Mouse (Mus musculus): ENCODE data around the gene Sec31a. TPM values are rescaled to one million over a fixed set of nuclear protein-coding genes. Genes with fewer than 3 reads are reported as not detected.

The Sec31a gene
- total and polyA plus RNA-seq, 3 experiments = 69.5 to 173 (median 132) TPM

DNA sequence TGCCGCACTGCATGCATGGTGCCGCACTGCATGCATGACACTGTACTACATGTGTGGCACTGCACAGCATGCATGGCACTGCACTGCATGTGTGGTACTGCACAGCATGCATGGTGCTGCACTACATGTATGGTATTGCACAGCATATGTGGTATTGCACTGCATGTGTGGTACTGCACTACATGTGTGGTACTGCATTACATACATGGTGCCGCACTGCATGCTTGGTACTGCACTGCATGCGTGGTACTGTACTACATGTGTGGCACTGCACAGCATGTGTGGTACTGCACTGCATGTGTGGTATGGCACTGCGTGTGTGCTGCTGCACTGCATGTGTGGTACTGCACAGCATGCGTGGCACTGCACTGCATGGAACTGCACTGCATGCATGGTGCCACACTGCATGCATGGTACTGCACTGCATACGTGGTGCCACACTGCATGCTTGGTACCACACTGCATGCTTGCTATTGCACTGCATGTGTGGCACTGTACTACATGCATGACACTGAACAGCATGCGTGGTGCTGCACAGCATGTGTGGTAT lies 65.1 kb downstream of the Sec31a start:
- peak; percentile 76; the same call in 1 of the 2 replicates for TF ChIP-seq GATA2 (IDR thresholded peaks at IDR 0.05; ENCODE audit: borderline replicate concordance, low read depth, low read length)
- 0 out of 2 replicates have a peak, but pooled peaks have one; percentile 7 for TF ChIP-seq CTCF (IDR thresholded peaks at IDR 0.05; ENCODE audit: low read depth, low read length)
- peak; percentile 86; the same call in 1 of the 2 replicates for TF ChIP-seq POLR2AphosphoS5 (IDR thresholded peaks at IDR 0.05; ENCODE audit: insufficient replicate concordance, low read depth, low read length)
- no peak for TF ChIP-seq TAL1 (conservative IDR thresholded peaks at IDR 0.05; ENCODE audit: low read depth, low read length)
- TF ChIP-seq GATA1 (IDR thresholded peaks at IDR 0.05; ENCODE audit: borderline replicate concordance, low read length) = no peak
- Histone ChIP-seq H3K4me1 (ENCODE audit: insufficient read depth, low read depth, low read length) (peaks cover 7% of the 10 kb centered on the region; the same call in 1 of the 2 replicates), H3K27me3 (ENCODE audit: insufficient read depth, low read length) (peaks cover 13% of the 10 kb centered on the region), H3K36me3 (replicated peaks) (no peaks in the 10 kb centered on the region), H3K9me3 (replicated peaks) (peaks cover 8% of the 10 kb centered on the region), H3K4me3 (ENCODE audit: low read depth, low read length) (peak overlapping the region; percentile 18; the same call in 1 of the 2 replicates)
- no peak for DNase-seq (ENCODE audit: low spot score)
- no peak for ATAC-seq (ENCODE audit: extremely low read depth, insufficient number of reproducible peaks, low FRiP score, poor library complexity, severe bottlenecking)

DNA sequence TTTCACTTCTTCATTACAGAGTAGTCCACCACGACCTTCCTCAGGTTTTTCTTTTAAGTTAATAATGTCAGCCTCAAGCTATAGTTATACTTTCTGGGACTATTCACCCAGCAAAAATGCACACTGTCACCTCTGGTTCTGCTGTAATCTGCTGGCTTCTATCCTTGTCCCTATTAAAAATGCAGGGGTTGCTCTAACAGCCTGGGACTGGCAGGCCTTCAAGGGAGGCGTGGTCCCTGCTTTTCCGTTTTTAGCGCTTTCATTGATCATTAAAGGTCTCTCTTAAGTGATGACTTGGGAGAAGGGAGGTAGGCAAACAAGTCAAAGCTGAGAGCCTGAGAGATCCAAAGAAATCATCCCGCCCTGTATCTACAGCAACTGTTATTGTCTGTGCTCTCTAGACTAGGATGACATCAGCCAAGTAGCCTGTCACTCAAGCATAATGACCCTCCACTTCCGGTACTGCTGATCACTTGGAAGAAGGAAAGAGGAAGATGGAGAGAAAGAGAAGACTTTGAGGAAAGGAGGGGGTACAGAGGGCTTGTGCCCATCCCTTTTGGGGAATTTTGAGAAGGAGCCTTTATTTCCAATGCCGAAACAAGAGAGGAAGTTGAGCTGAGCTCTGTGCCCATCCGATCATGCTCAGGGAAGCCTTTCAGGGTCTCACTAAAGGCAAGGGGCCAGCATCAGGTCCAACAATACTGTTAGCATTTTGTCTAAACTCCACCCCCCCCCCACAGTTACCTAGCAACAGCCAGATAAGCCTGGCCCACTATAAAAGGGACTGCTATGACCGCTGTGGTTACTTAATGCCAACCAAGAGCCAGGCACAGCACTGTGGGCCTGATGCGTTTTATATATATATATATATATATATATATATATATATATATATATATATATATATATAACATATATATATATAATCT lies 66.5 kb downstream of the Sec31a start:
- Histone ChIP-seq H3K36me3 (replicated peaks) (no peaks in the 10 kb centered on the region), H3K27me3 (ENCODE audit: insufficient read depth, low read length) (peaks cover 13% of the 10 kb centered on the region), H3K4me1 (ENCODE audit: insufficient read depth, low read depth, low read length) (peaks cover 7% of the 10 kb centered on the region; the same call in 1 of the 2 replicates), H3K4me3 (ENCODE audit: low read depth, low read length) (no peak overlapping the region), H3K9me3 (replicated peaks) (peaks cover 8% of the 10 kb centered on the region)
- DNase-seq (ENCODE audit: low spot score) = no peak
- no peak for TF ChIP-seq GATA2 (IDR thresholded peaks at IDR 0.05; ENCODE audit: borderline replicate concordance, low read depth, low read length)
- no peak for ATAC-seq (ENCODE audit: extremely low read depth, insufficient number of reproducible peaks, low FRiP score, poor library complexity, severe bottlenecking)

DNA sequence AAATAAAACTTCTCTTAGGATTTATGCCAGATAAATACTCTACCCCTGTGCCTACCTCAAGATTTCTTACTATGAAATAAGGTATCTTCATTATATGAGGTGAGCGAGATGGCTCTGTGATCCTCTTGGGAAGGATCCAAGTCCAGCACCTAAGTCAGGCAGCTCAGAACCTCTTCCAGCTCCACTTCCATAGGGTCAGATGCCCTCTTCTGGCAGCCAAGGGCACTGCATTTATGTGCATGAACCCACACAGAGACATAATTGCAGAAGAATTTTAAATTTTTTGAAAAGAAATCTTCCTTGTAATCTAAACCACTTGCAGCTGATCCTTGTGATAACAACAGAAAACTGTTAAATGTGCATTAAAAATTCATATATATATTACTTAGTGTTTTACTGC lies 70.9 kb downstream of the Sec31a start:
- DNase-seq (ENCODE audit: low spot score) (no peak), ATAC-seq (ENCODE audit: extremely low read depth, insufficient number of reproducible peaks, low FRiP score, poor library complexity, severe bottlenecking) (no peak)
- no peaks in the 10 kb centered on the region for H3K9me3 ChIP-seq (replicated peaks)
- H3K4me3 ChIP-seq (ENCODE audit: low read depth, low read length) = no peak overlapping the region
- TF ChIP-seq POLR2AphosphoS5 (IDR thresholded peaks at IDR 0.05; ENCODE audit: insufficient replicate concordance, low read depth, low read length) (no peak), GATA2 (IDR thresholded peaks at IDR 0.05; ENCODE audit: borderline replicate concordance, low read depth, low read length) (no peak), CTCF (IDR thresholded peaks at IDR 0.05; ENCODE audit: low read depth, low read length) (peak; percentile 44; the same call in 1 of the 2 replicates), TAL1 (conservative IDR thresholded peaks at IDR 0.05; ENCODE audit: low read depth, low read length) (no peak)
- H3K36me3 ChIP-seq (replicated peaks) = no peaks in the 10 kb centered on the region
- peaks cover 7% of the 10 kb centered on the region for H3K27me3 ChIP-seq (ENCODE audit: insufficient read depth, low read length)
- H3K4me1 ChIP-seq (ENCODE audit: insufficient read depth, low read depth, low read length) = no peaks in the 10 kb centered on the region

DNA sequence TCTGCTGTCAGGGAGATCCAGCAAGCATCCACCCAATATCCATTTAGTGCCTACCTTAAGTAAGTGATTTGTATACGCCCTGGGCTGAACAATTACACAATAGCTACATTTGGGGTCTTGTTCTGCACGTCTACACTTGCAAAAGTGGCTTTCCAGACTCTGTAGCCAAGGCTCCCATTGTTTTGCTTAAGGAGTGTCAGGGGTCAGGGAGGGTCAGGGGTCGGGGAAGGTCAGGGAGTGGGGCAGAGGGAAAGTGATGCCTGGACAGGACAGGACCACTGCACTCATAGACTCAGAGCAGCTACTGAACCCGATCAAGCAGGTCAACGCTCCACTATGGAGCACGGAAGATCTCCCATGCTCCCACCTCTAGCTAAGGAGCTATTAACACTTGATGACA lies 72.9 kb downstream of the Sec31a start:
- no peak for ATAC-seq (ENCODE audit: extremely low read depth, insufficient number of reproducible peaks, low FRiP score, poor library complexity, severe bottlenecking)

DNA sequence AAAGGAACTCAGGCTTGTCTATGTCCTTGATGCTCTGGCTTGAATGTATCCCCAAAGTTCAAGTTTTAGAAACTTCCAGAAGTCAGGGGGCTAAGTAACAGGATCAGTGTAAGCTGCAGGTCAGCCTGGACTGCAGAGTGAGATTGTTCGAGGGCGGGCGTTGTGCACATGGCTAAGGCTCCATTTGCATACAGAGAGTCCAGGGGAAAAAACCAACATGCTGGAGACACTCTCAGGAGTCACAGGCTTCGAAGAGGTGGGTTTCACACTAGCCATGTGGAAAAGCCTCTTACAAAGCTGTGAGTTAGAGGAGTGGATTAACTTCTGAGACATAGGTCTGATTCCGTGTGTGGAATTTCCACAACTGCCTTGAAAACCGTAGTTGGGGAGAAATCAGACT lies 73.6 kb downstream of the Sec31a start:
- H3K4me1 ChIP-seq (ENCODE audit: insufficient read depth, low read depth, low read length) = no peaks in the 10 kb centered on the region
- TF ChIP-seq POLR2AphosphoS5 (IDR thresholded peaks at IDR 0.05; ENCODE audit: insufficient replicate concordance, low read depth, low read length) (no peak), CTCF (IDR thresholded peaks at IDR 0.05; ENCODE audit: low read depth, low read length) (no peak), TAL1 (conservative IDR thresholded peaks at IDR 0.05; ENCODE audit: low read depth, low read length) (no peak)
- H3K36me3 ChIP-seq (replicated peaks) = no peaks in the 10 kb centered on the region
- no peaks in the 10 kb centered on the region for H3K9me3 ChIP-seq (replicated peaks)
- no peaks in the 10 kb centered on the region; the same call in 1 of the 2 replicates for H3K27me3 ChIP-seq (ENCODE audit: insufficient read depth, low read length)
- H3K4me3 ChIP-seq (ENCODE audit: low read depth, low read length) = no peak overlapping the region
- DNase-seq (ENCODE audit: low spot score) = no peak
- ATAC-seq (ENCODE audit: extremely low read depth, insufficient number of reproducible peaks, low FRiP score, poor library complexity, severe bottlenecking) = no peak

More for the DNA sequence above, 72.9 kb downstream of the Sec31a start:
- no peaks in the 10 kb centered on the region for H3K36me3 ChIP-seq (replicated peaks)
- no peak for TF ChIP-seq TAL1 (conservative IDR thresholded peaks at IDR 0.05; ENCODE audit: low read depth, low read length)
- TF ChIP-seq GATA2 (IDR thresholded peaks at IDR 0.05; ENCODE audit: borderline replicate concordance, low read depth, low read length) = no peak
- no peak for TF ChIP-seq CTCF (IDR thresholded peaks at IDR 0.05; ENCODE audit: low read depth, low read length)
- no peak for TF ChIP-seq GATA1 (IDR thresholded peaks at IDR 0.05; ENCODE audit: borderline replicate concordance, low read length)
- TF ChIP-seq POLR2AphosphoS5 (IDR thresholded peaks at IDR 0.05; ENCODE audit: insufficient replicate concordance, low read depth, low read length) = no peak
- no peak overlapping the region for H3K4me3 ChIP-seq (ENCODE audit: low read depth, low read length)
- H3K9me3 ChIP-seq (replicated peaks) = no peaks in the 10 kb centered on the region
- DNase-seq (ENCODE audit: low spot score) = no peak
- H3K27me3 ChIP-seq (ENCODE audit: insufficient read depth, low read length) = peaks cover 1% of the 10 kb centered on the region; the same call in 1 of the 2 replicates
- no peaks in the 10 kb centered on the region for H3K4me1 ChIP-seq (ENCODE audit: insufficient read depth, low read depth, low read length)

DNA sequence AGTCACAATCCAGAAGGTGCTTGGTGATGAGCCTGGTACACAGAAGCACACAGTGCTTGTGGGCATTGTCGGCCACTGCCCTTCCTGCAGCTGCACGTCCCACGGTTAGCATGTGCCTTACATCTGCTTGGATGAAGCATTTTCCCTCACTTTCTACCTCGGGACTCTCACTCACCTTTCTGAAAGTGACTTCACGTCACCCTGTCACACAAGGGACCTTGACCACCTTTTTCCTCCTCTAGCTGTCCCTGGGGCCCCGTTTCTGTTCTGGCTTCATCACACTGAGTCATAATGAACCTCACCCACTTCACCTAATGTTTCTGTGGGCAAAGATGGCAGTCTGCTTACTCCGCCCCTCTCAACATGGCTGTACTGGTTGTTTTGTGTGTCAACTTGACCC lies 75.0 kb downstream of the Sec31a start:
- no peaks in the 10 kb centered on the region for H3K36me3 ChIP-seq (replicated peaks)

More for the DNA sequence above, 75.0 kb downstream of the Sec31a start:
- H3K9me3 ChIP-seq (replicated peaks) = no peaks in the 10 kb centered on the region
- no peak for TF ChIP-seq POLR2AphosphoS5 (IDR thresholded peaks at IDR 0.05; ENCODE audit: insufficient replicate concordance, low read depth, low read length)
- no peak for TF ChIP-seq CTCF (IDR thresholded peaks at IDR 0.05; ENCODE audit: low read depth, low read length)
- no peak for TF ChIP-seq GATA1 (IDR thresholded peaks at IDR 0.05; ENCODE audit: borderline replicate concordance, low read length)
- no peak for TF ChIP-seq TAL1 (conservative IDR thresholded peaks at IDR 0.05; ENCODE audit: low read depth, low read length)
- TF ChIP-seq GATA2 (IDR thresholded peaks at IDR 0.05; ENCODE audit: borderline replicate concordance, low read depth, low read length) = no peak
- no peak for DNase-seq (ENCODE audit: low spot score)
- H3K4me3 ChIP-seq (ENCODE audit: low read depth, low read length) = no peak overlapping the region
- ATAC-seq (ENCODE audit: extremely low read depth, insufficient number of reproducible peaks, low FRiP score, poor library complexity, severe bottlenecking) = no peak
- H3K4me1 ChIP-seq (ENCODE audit: insufficient read depth, low read depth, low read length) = no peaks in the 10 kb centered on the region
- no peaks in the 10 kb centered on the region; the same call in 1 of the 2 replicates for H3K27me3 ChIP-seq (ENCODE audit: insufficient read depth, low read length)
